Mouse (Mus musculus): Measurements from ENCODE around the gene Jazf1. TPM values are rescaled to one million over a fixed set of nuclear protein-coding genes. Genes with fewer than 3 reads are reported as not detected.

Gene Jazf1
- total and polyA plus RNA-seq, 3 experiments: 0.42 to 1.7 (median 0.75) TPM

DNA sequence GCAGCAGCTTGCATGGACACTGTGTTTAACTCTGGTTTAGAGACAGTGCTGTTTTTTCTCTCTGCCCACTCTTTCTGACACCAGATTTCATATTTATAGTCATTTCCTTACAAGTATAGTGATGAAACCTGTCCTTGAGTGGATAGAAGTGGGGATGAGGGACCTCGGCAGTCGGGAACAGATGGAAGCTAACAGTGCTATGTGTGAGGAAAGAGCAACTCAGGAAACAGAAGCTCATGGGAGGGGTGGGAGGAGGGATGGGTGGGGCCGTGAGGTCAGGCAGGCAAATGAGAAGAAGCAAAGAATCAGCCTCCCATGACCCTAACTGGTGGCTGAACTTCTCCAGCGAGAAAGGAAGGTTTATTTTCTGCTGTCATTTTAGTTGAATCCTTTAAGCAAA is 191.3 kb downstream of the Jazf1 start:
- Histone ChIP-seq H3K4me2 (ENCODE audit: insufficient read depth, low read depth, poor library complexity, severe bottlenecking) (0 out of 2 replicates have a peak overlapping the region, but pooled peaks have one; percentile 36), H3K4me1 (ENCODE audit: control insufficient read depth in 1 of 2, insufficient read depth in 2 of 2) (peaks cover 0 to 10% of the 10 kb centered on the region in 2 experiments; a peak in 1 of 4 replicates), H3K79me2 (replicated peaks; ENCODE audit: control insufficient read depth, extremely low read depth, insufficient read depth, poor library complexity, severe bottlenecking) (no peaks in the 10 kb centered on the region), H3K4me3 (replicated peaks in 1 of 3; ENCODE audit: low read depth in 2 of 3, low read length in 2 of 3, poor library complexity in 1 of 3) (no peak overlapping the region), H3K27me3 (replicated peaks) (no peaks in the 10 kb centered on the region), H3K36me3 (replicated peaks in 1 of 2; ENCODE audit: control insufficient read depth in 1 of 2, insufficient read depth in 1 of 2, low read length in 1 of 2) (no peaks in the 10 kb centered on the region), H3K27ac (ENCODE audit: insufficient read depth, low read depth) (no peak overlapping the region), H3K9me3 (replicated peaks; ENCODE audit: low read length) (peaks cover 13% of the 10 kb centered on the region), H3K9ac (ENCODE audit: insufficient read depth, low read depth) (no peak overlapping the region)
- dilution Hi-C loops (cut with MboI; ENCODE audit: extremely low pct_ligation_motif_present, extremely low pct_unique_long_range_greater_than_20kb, low sequenced_read_pairs): no loop called here
- TF ChIP-seq JUN (IDR thresholded peaks at IDR 0.05; ENCODE audit: insufficient read depth, low read depth, low read length) (no peak), ZKSCAN1 (IDR thresholded peaks at IDR 0.05; ENCODE audit: borderline replicate concordance, low read depth, low read length) (no peak)
- DNase-seq (ENCODE audit: extremely low read depth): no peak
- in situ Hi-C loops (cut with MboI; ENCODE audit: low pct_ligation_motif_present, low pct_unique_long_range_greater_than_20kb, low sequenced_read_pairs): no loop called here

DNA sequence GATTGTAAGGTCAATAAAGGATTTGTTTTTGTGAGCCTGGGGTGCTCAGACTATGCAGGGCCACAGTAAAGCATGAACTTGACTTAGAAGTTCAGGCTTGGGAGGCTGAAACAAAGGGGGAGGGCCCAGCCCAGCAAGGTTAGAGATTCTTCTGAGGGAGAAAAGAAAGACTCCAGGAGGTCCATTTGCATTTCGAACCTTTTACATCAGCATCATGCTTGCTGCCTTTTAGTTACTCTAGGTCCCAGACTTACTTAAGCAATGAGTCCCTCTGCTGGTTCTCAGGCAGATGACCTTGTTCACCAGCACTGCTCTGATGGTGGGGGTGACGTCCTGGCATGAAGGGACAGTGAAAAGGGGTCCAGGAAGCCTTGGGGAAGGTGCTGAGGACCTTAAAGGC is 197.1 kb downstream of the Jazf1 start:
- in situ Hi-C loops (cut with MboI; ENCODE audit: low pct_ligation_motif_present, low pct_unique_long_range_greater_than_20kb, low sequenced_read_pairs): no loop called here
- H3K36me3 ChIP-seq (replicated peaks in 1 of 2; ENCODE audit: control insufficient read depth in 1 of 2, insufficient read depth in 1 of 2, low read length in 1 of 2): no peaks in the 10 kb centered on the region
- H3K79me2 ChIP-seq (replicated peaks; ENCODE audit: control insufficient read depth, extremely low read depth, insufficient read depth, poor library complexity, severe bottlenecking): no peaks in the 10 kb centered on the region
- H3K27ac ChIP-seq (ENCODE audit: insufficient read depth, low read depth): no peak overlapping the region
- DNase-seq (ENCODE audit: extremely low read depth): no peak
- H3K9ac ChIP-seq (ENCODE audit: insufficient read depth, low read depth): no peak overlapping the region
- peaks cover 3 to 11% of the 10 kb centered on the region in 2 experiments; a peak in 3 of 4 replicates for H3K4me1 ChIP-seq (ENCODE audit: control insufficient read depth in 1 of 2, insufficient read depth in 2 of 2)
- TF ChIP-seq CTCF (conservative IDR thresholded peaks at IDR 0.05 in 1 of 2, IDR thresholded peaks at IDR 0.05 in 1 of 2; ENCODE audit: low read depth in 2 of 2, low read length in 2 of 2) (peak in 1 of 2 experiments; percentile 14; a peak in 1 of 4 replicates), TBP (conservative IDR thresholded peaks at IDR 0.05; ENCODE audit: low read depth, low read length) (no peak), JUND (conservative IDR thresholded peaks at IDR 0.05; ENCODE audit: low read depth, low read length) (no peak), RAD21 (IDR thresholded peaks at IDR 0.05; ENCODE audit: low read depth, low read length) (peak; percentile 18)
- dilution Hi-C loops (cut with MboI; ENCODE audit: extremely low pct_ligation_motif_present, extremely low pct_unique_long_range_greater_than_20kb, low sequenced_read_pairs): no loop called here
- H3K4me3 ChIP-seq (replicated peaks in 1 of 3; ENCODE audit: low read depth in 2 of 3, low read length in 2 of 3, poor library complexity in 1 of 3): no peak overlapping the region
- no peak overlapping the region for H3K4me2 ChIP-seq (ENCODE audit: insufficient read depth, low read depth, poor library complexity, severe bottlenecking)
- H3K27me3 ChIP-seq (replicated peaks): no peaks in the 10 kb centered on the region
- no peaks in the 10 kb centered on the region for H3K9me3 ChIP-seq (replicated peaks; ENCODE audit: low read length)

DNA sequence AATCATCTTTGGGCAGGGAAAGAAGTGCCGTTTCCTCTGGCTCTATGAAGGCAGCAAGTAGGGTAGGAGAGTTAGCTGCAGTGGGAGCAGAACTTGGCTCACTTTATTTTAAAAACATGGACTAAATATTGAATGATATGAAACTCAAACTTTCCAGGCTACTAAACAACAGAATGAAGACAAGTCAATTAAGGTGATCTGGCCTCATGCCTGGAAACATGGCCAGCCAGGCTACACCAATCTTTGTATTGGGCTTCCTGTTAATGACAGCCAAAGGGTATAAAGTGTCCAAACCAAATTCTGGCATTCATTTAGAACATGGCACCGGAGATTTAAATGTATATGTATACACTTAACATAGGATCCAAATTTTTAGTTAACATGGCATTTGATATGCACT is 199.2 kb downstream of the Jazf1 start:
- Histone ChIP-seq H3K9ac (ENCODE audit: insufficient read depth, low read depth) (no peak overlapping the region), H3K36me3 (replicated peaks in 1 of 2; ENCODE audit: control insufficient read depth in 1 of 2, insufficient read depth in 1 of 2, low read length in 1 of 2) (no peaks in the 10 kb centered on the region), H3K4me3 (replicated peaks in 1 of 3; ENCODE audit: low read depth in 2 of 3, low read length in 2 of 3, poor library complexity in 1 of 3) (no peak overlapping the region), H3K9me3 (replicated peaks; ENCODE audit: low read length) (no peaks in the 10 kb centered on the region), H3K4me2 (ENCODE audit: insufficient read depth, low read depth, poor library complexity, severe bottlenecking) (no peak overlapping the region), H3K79me2 (replicated peaks; ENCODE audit: control insufficient read depth, extremely low read depth, insufficient read depth, poor library complexity, severe bottlenecking) (no peaks in the 10 kb centered on the region), H3K4me1 (ENCODE audit: control insufficient read depth in 1 of 2, insufficient read depth in 2 of 2) (peaks cover 3 to 14% of the 10 kb centered on the region in 2 experiments; a peak in 3 of 4 replicates), H3K27me3 (replicated peaks) (no peaks in the 10 kb centered on the region), H3K27ac (ENCODE audit: insufficient read depth, low read depth) (no peak overlapping the region)
- no peak for DNase-seq (ENCODE audit: extremely low read depth)
- dilution Hi-C loops (cut with MboI; ENCODE audit: extremely low pct_ligation_motif_present, extremely low pct_unique_long_range_greater_than_20kb, low sequenced_read_pairs): no loop called here
- in situ Hi-C loops (cut with MboI; ENCODE audit: low pct_ligation_motif_present, low pct_unique_long_range_greater_than_20kb, low sequenced_read_pairs): no loop called here
- TF ChIP-seq ZC3H11A (IDR thresholded peaks at IDR 0.05; ENCODE audit: low read depth, low read length) (no peak), SMC3 (IDR thresholded peaks at IDR 0.05; ENCODE audit: low read depth, low read length) (no peak), USF1 (IDR thresholded peaks at IDR 0.05; ENCODE audit: low read depth, low read length) (no peak), RCOR1 (conservative IDR thresholded peaks at IDR 0.05; ENCODE audit: low read depth, low read length) (no peak), KAT2A (IDR thresholded peaks at IDR 0.05; ENCODE audit: insufficient replicate concordance, low read length) (no peak), CHD1 (IDR thresholded peaks at IDR 0.05; ENCODE audit: low read depth, low read length) (no peak), USF2 (conservative IDR thresholded peaks at IDR 0.05; ENCODE audit: low read depth, low read length) (no peak), ELF1 (IDR thresholded peaks at IDR 0.05; ENCODE audit: low read depth, low read length) (no peak), EP300 (IDR thresholded peaks at IDR 0.05; ENCODE audit: low read length) (no peak), PAX5 (IDR thresholded peaks at IDR 0.05; ENCODE audit: low read length) (no peak), POLR2AphosphoS2 (IDR thresholded peaks at IDR 0.05; ENCODE audit: low read depth, low read length) (no peak), UBTF (IDR thresholded peaks at IDR 0.05; ENCODE audit: low read depth, low read length) (no peak), JUND (conservative IDR thresholded peaks at IDR 0.05; ENCODE audit: low read depth, low read length) (no peak), CHD2 (IDR thresholded peaks at IDR 0.05; ENCODE audit: low read length) (no peak), IRF4 (IDR thresholded peaks at IDR 0.05; ENCODE audit: low read depth, low read length) (no peak), GABPA (IDR thresholded peaks at IDR 0.05; ENCODE audit: insufficient replicate concordance, low read depth, low read length) (no peak)
